Mouse (Mus musculus): ENCODE results near the gene Lta. TPM values are rescaled to one million over a fixed set of nuclear protein-coding genes. Genes with fewer than 3 reads are reported as not detected.

The Lta gene
- total RNA-seq, 2 experiments from 2014 or later = 0.36 to 0.40 TPM

DNA sequence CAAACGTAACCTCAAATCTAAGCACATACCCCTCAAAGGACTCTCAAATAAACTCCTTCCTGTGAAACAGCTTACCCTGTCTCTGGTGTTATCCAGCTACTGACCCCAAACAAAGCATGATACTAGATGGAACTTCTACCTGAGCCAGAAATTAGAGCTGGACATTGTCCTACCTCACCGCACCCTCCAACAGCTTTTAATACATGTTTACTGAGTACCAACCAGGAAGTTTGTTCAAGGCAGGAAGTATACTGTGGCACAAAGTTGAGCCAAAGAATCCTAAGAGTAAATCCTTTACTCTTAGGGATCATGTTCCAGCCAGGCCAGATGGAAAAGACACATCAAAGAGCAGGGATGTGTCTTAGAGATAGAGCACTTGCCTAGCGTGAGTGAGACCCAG is 5.4 kb upstream of the Lta start:
- no peak for DNase-seq

DNA sequence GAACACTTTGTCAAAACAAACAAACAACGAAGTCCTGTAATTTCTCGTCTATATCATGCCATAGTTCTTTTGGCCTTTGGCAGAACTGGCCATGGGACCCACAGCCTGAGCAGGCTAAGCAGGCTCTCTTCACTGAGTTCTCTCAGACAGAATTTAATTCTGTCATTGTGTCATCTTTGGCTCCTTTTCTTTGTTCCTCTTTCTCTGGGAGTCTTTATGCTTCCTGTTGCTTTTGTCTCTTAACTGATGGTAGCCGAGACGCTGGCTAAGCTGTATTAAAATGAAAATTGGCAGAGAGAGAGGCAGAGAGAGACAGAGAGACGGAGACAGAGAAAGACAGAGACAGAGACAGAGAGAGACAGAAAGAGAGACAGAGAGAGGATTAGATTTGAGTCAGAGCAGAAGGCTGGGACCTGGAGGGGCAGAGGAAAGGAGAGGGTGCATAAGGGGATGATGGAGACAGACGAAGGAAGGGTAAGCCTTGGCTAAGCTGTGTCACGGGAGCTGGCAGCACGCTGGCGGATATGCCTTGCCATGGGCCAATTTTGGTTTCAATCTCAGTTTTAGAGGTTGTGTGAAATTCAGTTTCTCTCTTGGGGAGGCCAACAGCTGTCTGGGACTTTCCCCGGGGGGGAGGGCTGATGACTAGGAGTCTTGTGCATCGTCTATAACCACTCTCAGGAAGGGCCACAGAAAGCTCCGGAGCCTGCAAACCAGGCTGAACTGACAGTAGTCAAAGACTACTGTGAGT is 4.8 kb upstream of the Lta start:
- no peak for DNase-seq

DNA sequence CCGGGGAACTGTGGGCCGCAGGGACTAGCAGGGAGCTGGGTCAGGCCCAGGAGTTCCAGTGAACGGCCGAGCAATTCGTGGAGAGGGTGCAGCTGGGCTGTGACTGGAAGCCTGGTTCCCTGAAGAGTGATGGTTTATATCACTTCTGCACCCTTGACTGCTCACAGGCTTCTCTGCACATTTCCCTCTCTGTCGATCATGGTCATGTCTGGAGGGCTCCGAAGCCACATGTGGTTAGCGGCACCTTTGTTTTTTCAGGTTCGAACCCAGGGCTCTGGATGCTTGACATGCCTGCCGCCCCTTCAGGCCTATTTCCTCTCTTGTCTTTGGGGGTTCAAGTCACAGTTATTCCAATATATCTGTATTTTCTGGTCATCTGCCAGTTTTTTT is 224 bp upstream of the Lta start:
- no peak for DNase-seq

DNA sequence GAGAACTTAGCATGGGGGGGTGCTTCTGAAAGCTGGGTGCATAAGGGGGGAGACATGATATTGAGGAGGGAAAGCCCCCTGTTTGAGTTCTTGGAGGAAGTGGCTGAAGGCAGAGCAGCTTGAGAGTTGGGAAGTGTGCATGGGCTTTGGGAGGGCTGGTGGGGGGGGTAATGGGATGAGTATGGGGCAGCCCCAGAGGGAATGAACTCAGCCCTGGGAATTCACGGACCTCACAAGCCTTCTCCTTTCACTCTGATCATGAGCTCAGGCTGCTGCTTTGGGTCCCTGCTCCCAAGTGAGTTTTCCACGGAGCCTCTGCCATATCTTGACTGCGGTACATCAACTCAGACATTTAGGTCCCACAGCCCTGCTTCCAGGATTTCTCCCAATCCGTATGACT is 2.7 kb downstream of the Lta start:
- DNase-seq = no peak

DNA sequence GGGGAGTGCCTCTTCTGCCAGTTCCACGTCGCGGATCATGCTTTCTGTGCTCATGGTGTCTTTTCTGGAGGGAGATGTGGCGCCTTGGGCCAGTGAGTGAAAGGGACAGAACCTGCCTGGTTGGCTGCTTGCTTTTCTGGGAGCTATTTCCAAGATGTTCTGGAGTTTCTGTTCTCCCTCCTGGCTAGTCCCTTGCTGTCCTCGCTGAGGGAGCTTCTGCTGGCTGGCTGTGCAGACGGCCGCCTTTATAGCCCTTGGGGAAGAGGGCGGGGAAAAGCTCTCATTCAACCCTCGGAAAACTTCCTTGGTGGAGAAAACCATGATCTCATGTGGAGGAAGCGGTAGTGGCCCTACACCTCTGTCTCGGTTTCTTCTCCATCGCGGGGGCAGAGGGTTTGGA is 3.4 kb downstream of the Lta start, which contains the start of gene Tnf:
Gene Tnf (minus strand): TSS at position 221 of the 400 bp plus-strand sequence.
- peak; percentile 51 to 69 for DNase-seq

DNA sequence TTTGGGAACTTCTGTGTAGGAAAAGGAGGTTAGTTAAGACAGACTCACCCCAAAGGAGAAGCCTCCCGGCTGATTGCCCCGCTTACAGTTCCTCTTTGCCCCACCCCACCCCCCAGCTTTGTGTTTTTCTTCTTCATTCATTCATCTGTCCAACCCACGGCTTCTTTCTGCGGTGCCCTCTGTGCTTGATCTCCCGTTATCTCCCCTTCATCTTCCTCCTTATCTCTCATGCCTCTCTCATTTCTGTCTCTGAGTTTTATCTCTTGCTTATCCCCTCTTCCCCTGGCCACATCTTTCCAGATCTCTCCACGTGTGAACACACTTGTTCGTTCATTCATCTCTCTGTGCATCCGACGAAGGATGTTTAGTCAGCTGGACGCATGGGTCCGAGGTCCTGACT is 4.0 kb downstream of the Lta start:
- no peak for DNase-seq

DNA sequence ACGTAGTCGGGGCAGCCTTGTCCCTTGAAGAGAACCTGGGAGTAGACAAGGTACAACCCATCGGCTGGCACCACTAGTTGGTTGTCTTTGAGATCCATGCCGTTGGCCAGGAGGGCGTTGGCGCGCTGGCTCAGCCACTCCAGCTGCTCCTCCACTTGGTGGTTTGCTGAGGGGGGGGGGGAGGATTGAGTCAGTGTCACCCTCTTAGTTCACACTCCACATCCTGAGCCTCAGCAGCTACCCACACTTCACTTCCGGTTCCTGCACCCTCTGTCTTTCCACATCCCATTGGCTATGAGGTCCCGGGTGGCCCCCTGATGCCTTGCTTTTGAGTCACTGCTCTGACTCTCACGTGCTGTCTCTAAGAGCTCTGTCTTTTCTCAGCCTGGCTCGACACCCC is 4.8 kb downstream of the Lta start:
- DNase-seq = no peak

DNA sequence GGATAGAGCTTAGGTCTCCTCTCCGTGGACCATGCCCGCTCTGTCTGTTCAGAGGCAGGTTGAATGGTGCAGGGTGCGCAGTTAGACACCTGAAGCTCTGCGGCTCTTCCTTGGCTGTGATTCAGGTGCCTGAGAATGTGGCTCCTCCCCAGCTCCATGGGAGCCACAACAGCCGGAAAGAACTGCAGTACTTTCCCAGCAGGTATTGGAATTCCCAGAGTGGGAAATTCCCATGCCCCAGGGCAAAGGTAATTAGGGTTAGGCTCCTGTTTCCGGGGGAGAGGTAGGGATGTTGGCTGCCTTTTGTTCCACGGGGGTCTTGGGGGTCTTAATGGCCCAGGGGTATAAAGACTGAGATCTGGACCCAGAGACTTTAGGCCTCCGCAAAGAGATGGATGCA is 6.2 kb downstream of the Lta start:
- DNase-seq = no peak

DNA sequence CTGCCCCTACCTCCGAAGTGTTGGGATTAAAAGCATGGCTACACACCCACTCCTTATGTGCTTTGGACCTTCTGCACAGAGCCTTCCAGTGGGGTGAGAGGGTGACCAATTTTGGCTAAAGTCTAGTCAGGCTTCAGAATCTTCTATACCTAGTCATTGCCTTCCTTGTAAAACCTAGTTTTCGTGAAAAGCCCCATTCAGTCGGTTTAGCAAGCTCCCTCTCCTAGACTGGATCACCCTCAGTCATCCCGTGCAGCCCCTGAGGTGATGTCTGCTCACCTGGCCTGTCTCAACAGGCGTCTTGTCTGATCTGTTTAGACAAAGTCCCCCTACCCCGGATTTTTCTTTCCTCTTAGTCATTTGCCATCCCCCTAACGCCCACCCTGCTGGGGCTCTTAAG is 7.1 kb downstream of the Lta start:
- no peak for DNase-seq

DNA sequence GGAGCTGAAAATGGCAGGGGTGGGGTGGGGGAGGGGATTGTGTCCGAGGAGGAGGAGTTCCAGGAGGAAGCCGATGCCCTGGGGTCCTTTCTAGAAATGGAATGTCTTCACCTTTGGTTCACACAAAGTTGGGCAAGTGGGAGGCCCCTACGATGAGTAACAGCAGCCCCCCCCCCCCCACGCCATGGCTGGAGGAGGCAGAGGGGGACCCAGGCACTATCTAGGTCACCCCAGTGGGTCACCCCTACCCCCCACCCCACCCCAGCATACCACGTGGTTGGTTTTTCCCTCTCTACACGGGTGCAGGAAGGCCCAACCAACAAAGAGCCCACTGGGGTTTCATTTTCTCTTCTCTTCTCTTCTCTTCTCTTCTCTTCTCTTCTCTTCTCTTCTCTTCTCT is 8.0 kb downstream of the Lta start:
- no peak for DNase-seq

DNA sequence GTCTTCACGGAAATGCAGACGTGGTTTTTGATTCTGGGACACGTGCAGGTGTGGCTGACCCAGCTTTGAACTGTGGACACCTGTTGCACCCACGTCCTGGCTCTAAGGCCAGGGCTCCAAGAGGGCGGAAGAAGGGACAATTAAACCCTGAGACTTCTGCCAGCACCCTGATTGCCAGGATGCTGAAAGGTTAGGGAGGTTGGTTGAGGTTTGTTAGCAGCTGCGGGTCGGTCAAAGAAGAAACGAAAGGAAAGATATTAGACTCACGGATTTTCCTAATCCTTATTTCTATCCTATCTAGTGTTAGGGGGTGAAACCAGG is 8.9 kb downstream of the Lta start:
- DNase-seq = no peak

DNA sequence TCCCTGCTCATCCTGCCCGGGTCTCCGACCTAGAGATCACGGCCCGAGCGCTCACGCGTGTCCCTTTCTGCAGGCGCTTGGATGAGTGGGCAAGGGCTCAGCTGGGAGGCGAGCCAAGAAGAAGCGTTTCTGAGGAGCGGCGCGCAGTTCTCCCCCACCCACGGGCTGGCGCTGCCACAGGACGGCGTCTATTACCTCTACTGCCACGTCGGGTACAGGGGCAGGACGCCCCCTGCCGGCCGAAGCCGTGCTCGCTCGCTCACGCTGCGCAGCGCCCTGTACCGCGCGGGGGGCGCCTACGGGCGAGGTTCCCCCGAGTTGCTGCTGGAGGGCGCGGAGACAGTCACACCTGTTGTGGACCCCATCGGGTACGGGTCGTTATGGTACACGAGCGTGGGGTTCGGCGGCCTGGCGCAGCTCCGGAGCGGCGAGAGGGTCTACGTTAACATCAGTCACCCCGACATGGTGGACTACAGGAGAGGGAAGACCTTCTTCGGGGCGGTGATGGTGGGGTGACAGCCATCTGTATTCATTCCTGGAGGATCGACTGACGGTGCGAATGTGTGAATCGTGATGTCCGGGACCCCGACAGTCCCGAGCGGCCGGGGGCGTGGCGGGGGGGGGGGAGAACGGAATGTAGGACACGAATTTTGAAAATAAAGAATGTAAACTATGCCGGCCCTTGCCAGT is 9.4 kb downstream of the Lta start:
- peak; percentile 88 to 92 for DNase-seq

DNA sequence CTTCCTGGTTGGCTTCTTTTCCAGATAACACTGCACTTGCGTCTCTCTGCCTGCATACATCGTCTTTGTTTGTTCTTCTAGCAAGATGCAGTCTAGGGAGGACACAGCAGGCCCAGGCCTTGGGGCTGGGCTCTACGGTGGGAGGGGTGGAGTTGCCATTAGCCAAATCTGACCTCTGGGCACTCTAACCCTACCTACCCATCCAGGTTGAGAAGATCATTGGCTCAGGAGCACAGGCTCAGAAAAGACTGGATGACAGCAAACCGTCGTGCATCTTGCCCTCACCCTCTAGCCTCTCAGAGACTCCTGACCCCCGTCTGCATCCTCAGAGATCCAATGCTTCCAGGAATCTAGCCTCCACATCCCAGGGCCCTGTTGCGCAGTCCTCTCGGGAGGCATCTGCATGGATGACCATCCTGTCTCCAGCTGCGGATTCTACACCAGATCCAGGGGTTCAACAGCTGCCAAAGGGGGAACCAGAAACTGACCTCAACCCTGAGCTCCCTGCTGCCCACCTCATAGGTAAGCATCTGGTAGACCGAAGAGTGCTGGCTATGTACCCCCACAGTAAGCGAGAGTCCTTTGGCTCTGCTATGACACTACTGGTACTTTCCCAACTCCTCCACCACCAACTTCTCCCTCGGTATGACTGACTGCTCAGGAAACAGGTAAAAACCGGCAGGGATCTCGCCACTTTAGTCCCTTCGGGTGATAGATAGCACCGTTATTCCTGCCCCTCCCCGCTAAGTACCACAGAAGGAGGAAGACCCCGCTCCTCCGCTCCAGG is 10.1 kb downstream of the Lta start:
- no peak for DNase-seq

DNA sequence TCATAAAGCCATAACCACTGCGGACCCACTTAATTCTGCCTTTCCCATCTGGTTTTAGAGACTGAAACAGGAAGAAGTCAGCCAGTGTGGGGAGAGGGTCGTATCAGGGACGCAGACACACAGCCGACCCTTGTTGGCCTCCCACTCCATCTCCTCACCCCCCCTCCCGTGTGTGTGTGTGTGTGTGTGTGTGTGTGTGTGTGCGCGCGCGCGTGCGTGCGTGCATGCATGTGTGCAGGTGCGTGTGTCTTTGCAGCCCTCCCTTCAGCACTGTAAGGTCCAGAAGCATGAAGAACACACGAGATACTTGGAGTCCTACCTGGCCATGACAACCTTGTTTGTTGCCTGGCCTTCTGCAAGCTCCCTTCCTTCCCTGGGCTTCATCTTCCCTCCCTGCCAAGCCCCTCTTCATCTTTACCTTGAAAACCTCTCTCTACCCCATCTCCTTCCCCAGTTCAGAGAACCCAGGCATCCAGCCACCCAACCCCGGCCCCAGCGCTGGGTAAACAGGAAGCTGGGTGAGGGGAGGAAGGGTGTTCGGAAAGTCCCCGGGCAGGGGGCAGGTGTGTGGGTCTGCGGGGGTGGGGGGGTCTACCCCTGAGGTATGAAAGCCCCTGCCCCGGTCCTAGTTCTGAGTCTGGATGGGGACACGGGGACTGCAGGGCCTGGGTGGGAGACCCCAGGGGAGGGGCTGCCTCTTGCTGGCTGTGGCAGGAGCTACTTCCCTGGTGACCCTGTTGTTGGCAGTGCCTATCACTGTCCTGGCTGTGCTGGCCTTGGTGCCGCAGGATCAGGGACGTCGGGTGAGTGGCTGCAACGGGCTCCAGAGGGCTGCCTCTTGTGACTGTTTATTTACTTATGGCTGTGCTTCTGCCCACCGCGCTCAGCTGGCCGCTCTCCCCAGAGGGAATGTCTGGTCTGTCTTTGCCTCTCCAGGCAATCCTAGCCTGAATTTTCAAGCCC is 11.0 kb downstream of the Lta start, which contains the start of gene Ltb:
Gene Ltb (plus strand): TSS at position 559 of the 963 bp plus-strand sequence.
- peak; percentile 67 to 71 for DNase-seq

DNA sequence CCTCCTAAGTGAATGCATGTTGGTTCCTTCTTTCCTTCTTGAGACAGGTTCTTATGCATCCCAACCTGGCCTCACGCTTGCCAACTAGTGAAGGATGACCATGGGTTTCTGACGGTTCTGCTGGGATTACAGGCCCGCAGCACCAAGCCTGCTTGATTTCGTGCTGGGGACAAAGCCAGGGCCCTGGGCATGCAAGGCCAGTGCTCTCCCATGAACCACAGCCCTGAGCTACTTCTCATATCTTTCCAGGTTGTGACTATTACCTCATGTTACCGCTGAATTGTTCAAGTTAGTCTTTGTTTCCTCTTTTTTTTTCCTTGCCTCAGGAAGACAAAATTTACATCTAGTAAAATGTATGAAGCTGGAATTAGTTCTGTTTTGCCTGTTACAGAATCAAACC is 12.2 kb downstream of the Lta start:
- peak in 1 of 2 experiments; percentile 37 for DNase-seq

DNA sequence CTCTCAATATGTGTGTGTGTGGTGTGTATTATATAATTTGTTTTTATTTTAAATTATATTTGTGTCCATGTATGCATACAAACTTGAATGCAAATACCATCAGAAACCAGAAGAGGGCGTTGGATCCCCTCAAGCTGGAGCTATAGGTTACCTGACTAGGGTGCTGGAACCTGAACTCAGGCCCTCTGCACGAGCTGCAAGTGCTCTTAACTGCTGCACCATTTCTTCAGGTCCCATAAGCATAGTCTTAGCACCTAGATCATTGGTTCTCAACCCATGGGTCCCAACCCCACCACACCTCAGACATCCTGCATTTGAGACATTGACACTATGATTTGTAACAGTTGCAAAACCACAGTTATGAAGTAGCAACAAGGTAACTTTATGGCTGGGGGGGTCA is 13.4 kb downstream of the Lta start:
- DNase-seq = no peak

DNA sequence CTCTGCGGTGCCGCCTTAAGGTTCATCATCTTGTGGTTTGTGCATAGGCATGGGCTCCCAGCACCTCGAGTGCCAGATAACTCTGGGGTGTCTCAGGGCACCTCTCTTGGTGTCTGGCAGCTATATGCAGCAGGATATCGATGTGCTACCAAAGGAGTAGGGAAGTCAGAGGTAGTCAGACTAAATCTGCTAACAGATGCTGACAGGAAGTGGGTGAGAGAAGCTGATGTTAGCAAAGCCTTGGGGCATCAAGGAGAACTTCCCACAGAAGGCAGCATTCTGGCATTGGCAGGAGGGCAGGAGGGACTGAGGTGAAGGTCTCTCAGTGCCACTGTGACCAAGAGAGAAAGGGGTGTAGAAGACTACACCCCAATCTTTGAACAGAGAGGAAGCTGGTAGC is 15.1 kb downstream of the Lta start:
- no peak for DNase-seq

DNA sequence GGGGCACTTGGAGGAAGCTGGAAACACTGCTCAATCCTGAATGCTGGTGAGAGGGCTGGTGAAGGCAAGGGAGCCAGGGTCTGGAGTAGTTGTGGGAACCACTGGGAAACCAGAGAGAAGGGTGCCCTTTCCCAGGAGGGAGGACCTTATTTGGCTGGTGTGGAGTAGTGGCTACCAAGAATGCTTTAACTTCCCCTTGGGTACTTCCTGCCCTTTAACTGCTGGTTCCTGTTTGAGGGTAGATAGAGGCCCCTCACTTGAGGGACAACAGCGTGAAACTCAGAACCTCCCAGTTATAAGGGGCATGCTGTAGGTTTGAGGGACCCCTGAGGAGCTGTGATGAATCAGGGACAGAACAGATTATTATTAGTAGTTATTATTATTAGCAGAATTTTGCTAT is 16.0 kb downstream of the Lta start:
- DNase-seq = no peak

DNA sequence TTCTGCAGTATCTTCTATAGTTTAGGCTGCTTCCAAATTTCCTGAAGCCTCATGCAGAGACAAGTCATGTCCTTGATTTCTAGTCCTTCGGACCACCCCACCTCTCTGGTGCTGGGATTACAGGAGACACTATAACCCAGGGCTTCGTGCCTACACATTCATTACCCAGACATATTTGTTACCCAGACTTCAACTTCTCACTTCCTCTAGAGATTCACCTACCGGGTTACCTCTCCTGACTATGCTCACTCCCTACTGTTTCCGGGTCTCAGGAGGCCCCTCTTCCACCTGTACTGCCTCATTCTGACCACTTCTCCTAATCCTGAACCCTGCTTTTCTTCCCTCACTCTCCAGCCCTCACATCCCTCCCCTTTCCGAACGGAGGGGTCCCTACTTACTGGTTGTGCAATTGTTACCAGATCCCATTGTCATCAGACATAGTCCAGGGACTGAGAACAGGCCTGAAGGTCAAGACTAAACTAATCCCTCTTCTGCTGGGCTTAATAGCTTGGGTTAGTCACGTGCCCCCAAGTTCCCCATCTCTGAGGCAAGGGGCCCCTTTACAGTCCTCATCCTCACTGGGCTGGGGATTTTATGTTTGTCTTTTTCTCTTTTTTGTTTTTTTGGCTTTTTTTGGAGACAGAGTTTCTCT is 17.1 kb downstream of the Lta start, which contains the start of gene Lst1:
Gene Lst1 (minus strand): TSS at position 481 of the 652 bp plus-strand sequence.
- no peak for DNase-seq

DNA sequence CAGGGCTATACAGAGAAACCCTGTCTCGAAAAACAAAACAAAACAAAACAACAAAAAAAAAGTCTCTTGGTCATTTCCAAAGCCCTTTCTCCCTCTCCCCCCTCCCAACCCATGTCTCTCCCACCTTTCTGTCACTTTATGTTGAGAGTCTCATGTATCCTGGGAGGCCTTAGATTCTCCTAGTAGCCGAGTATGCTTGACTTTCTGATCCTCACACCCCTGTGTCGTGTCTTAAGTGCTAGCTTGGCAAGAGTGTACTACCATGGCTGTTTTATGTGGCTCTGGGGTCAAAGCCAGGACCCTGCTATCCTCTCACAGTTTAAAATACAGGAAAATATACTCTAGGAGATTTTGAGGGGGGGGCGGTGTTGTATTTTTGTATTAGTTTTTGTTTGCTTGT is 17.8 kb downstream of the Lta start:
- DNase-seq = no peak

DNA sequence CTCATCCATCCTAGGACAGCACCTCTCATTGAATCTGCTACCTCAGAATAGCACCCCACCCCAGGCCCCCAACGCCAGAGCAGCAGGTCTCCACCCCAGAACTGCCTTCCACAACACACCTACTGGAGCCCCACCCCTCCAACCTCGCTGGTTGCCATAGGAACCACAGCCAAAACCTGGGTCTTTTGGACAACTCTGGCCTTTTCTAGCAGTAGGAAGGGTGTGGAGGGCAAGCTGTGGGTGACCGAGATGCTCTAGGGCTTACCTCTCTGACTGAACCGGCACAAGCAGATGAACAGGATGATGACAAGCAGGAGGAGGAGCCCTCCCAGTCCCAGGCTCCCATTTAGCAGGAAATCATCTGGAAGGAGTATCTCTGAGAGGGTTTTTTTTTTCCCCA is 18.5 kb downstream of the Lta start:
- peak in 1 of 2 experiments; percentile 32 for DNase-seq

Data from adrenal gland, postnatal 36 days (tissue).